Mouse (Mus musculus) cerebellum, adult 2 months (tissue): Measurements from ENCODE around the gene Zcchc24.

Source experiments
- CTCF ChIP-seq: fragments of 200-500 bp; IDR thresholded peaks from 2 replicates; pipeline ENCODE4 v1.5.1; 2011; ENCODE audit warnings: low read depth, mild to moderate bottlenecking, control low read depth, low read length, moderate library complexity, borderline replicate concordance; ENCODE audit not compliant: insufficient read depth
- POLR2A ChIP-seq: fragments of 200-500 bp; IDR thresholded peaks from 2 replicates; pipeline ENCODE4 v1.6.1; 2011; ENCODE audit warnings: low read length, control low read depth, borderline replicate concordance; ENCODE audit not compliant: insufficient read depth

GRCm38 (mm10) chr14:25713443-25713842 is 55.4 kb downstream of the Zcchc24 start:
- TF ChIP-seq POLR2A (no peak), CTCF (peak; percentile 44; the same call in 1 of the 2 replicates)
